Mouse (Mus musculus): ENCODE measurements around the gene Slc34a1. TPM values are rescaled to one million over a fixed set of nuclear protein-coding genes. Genes with fewer than 3 reads are reported as not detected.

Gene Slc34a1
- total and polyA plus RNA-seq, 2 experiments from 2014 or later, result not detected

GRCm38 (mm10) chr13:55465184-55465583, 67.2 kb downstream of the Slc34a1 start:
- no peak for ATAC-seq (ENCODE audit: insufficient read depth, low read depth)
- H3K9ac ChIP-seq (replicated peaks; ENCODE audit: low read depth, low read length), result no peak overlapping the region
- H3K36me3 ChIP-seq (replicated peaks; ENCODE audit: control insufficient read depth, insufficient read depth, low read length), result peaks cover 11% of the 10 kb centered on the region; the same call in 1 of the 2 replicates
- TF ChIP-seq CTCF (IDR thresholded peaks at IDR 0.05; ENCODE audit: low read depth), result no peak
- no peak for TF ChIP-seq EP300 (IDR thresholded peaks at IDR 0.05; ENCODE audit: low read depth)
- H3K4me3 ChIP-seq (ENCODE audit: low read depth, low read length), result no peak overlapping the region
- H3K4me2 ChIP-seq (ENCODE audit: low read depth, low read length), result 0 out of 2 replicates have a peak overlapping the region, but pooled peaks have one; percentile 97
- H3K9me3 ChIP-seq (replicated peaks; ENCODE audit: control insufficient read depth, low read length), result no peaks in the 10 kb centered on the region
- H3K4me1 ChIP-seq (ENCODE audit: control insufficient read depth, insufficient read depth), result peaks cover 13% of the 10 kb centered on the region
- H3K27ac ChIP-seq (ENCODE audit: low read depth), result no peak overlapping the region
- peaks cover 50% of the 10 kb centered on the region for H3K27me3 ChIP-seq (ENCODE audit: control insufficient read depth, insufficient read depth, low read length)
- no peak for DNase-seq (ENCODE audit: low spot score)
- 31% methylated on average over 3 of the region's 3 CpGs for WGBS

Small RNA genes lying within 50 kb of the gene (microRNA-seq; reads per million reads assigned to microRNA genes)
- gene Mir6943, result 0.54 reads per million

Other genes starting within 250 kb of the Slc34a1 start
- gene Fgfr4, start 245.5 kb upstream of the Slc34a1 start, total RNA-seq (2014; rRNA removed; ENCODE audit: low replicate concordance), result not detected in 2 replicates
- 0.08 and 0.11 TPM in 2 replicates for gene Fgfr4, start 245.5 kb upstream of the Slc34a1 start, polyA plus RNA-seq (2015; fragmentation: Nextera tagmentation; extraction: Ambion mirVana)
- gene Nsd1, start 188.4 kb upstream of the Slc34a1 start, total RNA-seq (2014; rRNA removed; ENCODE audit: low replicate concordance), result 49.3 and 75.1 TPM in 2 replicates
- gene Nsd1, start 188.4 kb upstream of the Slc34a1 start, polyA plus RNA-seq (2015; fragmentation: Nextera tagmentation; extraction: Ambion mirVana), result 39.1 and 45.4 TPM in 2 replicates
- gene Prelid1, start 77.7 kb upstream of the Slc34a1 start, total RNA-seq (2014; rRNA removed; ENCODE audit: low replicate concordance), result 161 and 188 TPM in 2 replicates
- 192 and 196 TPM in 2 replicates for gene Prelid1, start 77.7 kb upstream of the Slc34a1 start, polyA plus RNA-seq (2015; fragmentation: Nextera tagmentation; extraction: Ambion mirVana)
- 69.2 and 74.5 TPM in 2 replicates for gene Rab24, start 76.2 kb upstream of the Slc34a1 start, total RNA-seq (2014; rRNA removed; ENCODE audit: low replicate concordance)
- gene Rab24, start 76.2 kb upstream of the Slc34a1 start, polyA plus RNA-seq (2015; fragmentation: Nextera tagmentation; extraction: Ambion mirVana), result 53.0 and 59.9 TPM in 2 replicates
- 24.8 and 33.1 TPM in 2 replicates for gene Mxd3, start 68.4 kb upstream of the Slc34a1 start, total RNA-seq (2014; rRNA removed; ENCODE audit: low replicate concordance)
- 8.6 and 11.4 TPM in 2 replicates for gene Mxd3, start 68.4 kb upstream of the Slc34a1 start, polyA plus RNA-seq (2015; fragmentation: Nextera tagmentation; extraction: Ambion mirVana)
- 89.3 and 100 TPM in 2 replicates for gene Lman2, start 35.4 kb upstream of the Slc34a1 start, total RNA-seq (2014; rRNA removed; ENCODE audit: low replicate concordance)
- 41.3 and 42.4 TPM in 2 replicates for gene Lman2, start 35.4 kb upstream of the Slc34a1 start, polyA plus RNA-seq (2015; fragmentation: Nextera tagmentation; extraction: Ambion mirVana)
- gene Rgs14, start 28.5 kb upstream of the Slc34a1 start, total RNA-seq (2014; rRNA removed; ENCODE audit: low replicate concordance), result 0.46 and 1.1 TPM in 2 replicates
- gene Rgs14, start 28.5 kb upstream of the Slc34a1 start, polyA plus RNA-seq (2015; fragmentation: Nextera tagmentation; extraction: Ambion mirVana), result 0.30 and 0.32 TPM in 2 replicates
- gene Pfn3, start 17.0 kb downstream of the Slc34a1 start, total RNA-seq (2014; rRNA removed; ENCODE audit: low replicate concordance), result not detected in 2 replicates
- not detected in 2 replicates for gene Pfn3, start 17.0 kb downstream of the Slc34a1 start, polyA plus RNA-seq (2015; fragmentation: Nextera tagmentation; extraction: Ambion mirVana)
- 0.12 TPM in 1 of 2 replicates, not detected in the other for gene F12, start 28.6 kb downstream of the Slc34a1 start, total RNA-seq (2014; rRNA removed; ENCODE audit: low replicate concordance)
- not detected in 2 replicates for gene F12, start 28.6 kb downstream of the Slc34a1 start, polyA plus RNA-seq (2015; fragmentation: Nextera tagmentation; extraction: Ambion mirVana)
- 27.2 and 44.4 TPM in 2 replicates for gene Grk6, start 46.9 kb downstream of the Slc34a1 start, total RNA-seq (2014; rRNA removed; ENCODE audit: low replicate concordance)
- 10.7 TPM in 2 replicates for gene Grk6, start 46.9 kb downstream of the Slc34a1 start, polyA plus RNA-seq (2015; fragmentation: Nextera tagmentation; extraction: Ambion mirVana)
- 3.6 and 8.2 TPM in 2 replicates for gene Prr7, start 66.1 kb downstream of the Slc34a1 start, total RNA-seq (2014; rRNA removed; ENCODE audit: low replicate concordance)
- gene Prr7, start 66.1 kb downstream of the Slc34a1 start, polyA plus RNA-seq (2015; fragmentation: Nextera tagmentation; extraction: Ambion mirVana), result 0.08 TPM in 1 of 2 replicates, not detected in the other
- 38.5 and 46.0 TPM in 2 replicates for gene Dbn1, start 89.9 kb downstream of the Slc34a1 start, total RNA-seq (2014; rRNA removed; ENCODE audit: low replicate concordance)
- 30.2 and 30.9 TPM in 2 replicates for gene Dbn1, start 89.9 kb downstream of the Slc34a1 start, polyA plus RNA-seq (2015; fragmentation: Nextera tagmentation; extraction: Ambion mirVana)
- gene Pdlim7, start 115.5 kb downstream of the Slc34a1 start, total RNA-seq (2014; rRNA removed; ENCODE audit: low replicate concordance), result 134 and 186 TPM in 2 replicates
- 190 and 210 TPM in 2 replicates for gene Pdlim7, start 115.5 kb downstream of the Slc34a1 start, polyA plus RNA-seq (2015; fragmentation: Nextera tagmentation; extraction: Ambion mirVana)
- gene Dok3, start 131.1 kb downstream of the Slc34a1 start, total RNA-seq (2014; rRNA removed; ENCODE audit: low replicate concordance), result 2.7 and 2.8 TPM in 2 replicates
- gene Dok3, start 131.1 kb downstream of the Slc34a1 start, polyA plus RNA-seq (2015; fragmentation: Nextera tagmentation; extraction: Ambion mirVana), result 0.95 and 1.4 TPM in 2 replicates
- 25.3 and 30.4 TPM in 2 replicates for gene Ddx41, start 138.5 kb downstream of the Slc34a1 start, total RNA-seq (2014; rRNA removed; ENCODE audit: low replicate concordance)
- gene Ddx41, start 138.5 kb downstream of the Slc34a1 start, polyA plus RNA-seq (2015; fragmentation: Nextera tagmentation; extraction: Ambion mirVana), result 16.3 and 17.3 TPM in 2 replicates
- 17.7 and 19.6 TPM in 2 replicates for gene Fam193b, start 172.9 kb downstream of the Slc34a1 start, total RNA-seq (2014; rRNA removed; ENCODE audit: low replicate concordance)
- gene Fam193b, start 172.9 kb downstream of the Slc34a1 start, polyA plus RNA-seq (2015; fragmentation: Nextera tagmentation; extraction: Ambion mirVana), result 9.5 and 10.3 TPM in 2 replicates
- 22.0 and 50.3 TPM in 2 replicates for gene Tmed9, start 175.5 kb downstream of the Slc34a1 start, total RNA-seq (2014; rRNA removed; ENCODE audit: low replicate concordance)
- 78.6 and 82.0 TPM in 2 replicates for gene Tmed9, start 175.5 kb downstream of the Slc34a1 start, polyA plus RNA-seq (2015; fragmentation: Nextera tagmentation; extraction: Ambion mirVana)
- 24.5 and 37.6 TPM in 2 replicates for gene B4galt7, start 201.7 kb downstream of the Slc34a1 start, total RNA-seq (2014; rRNA removed; ENCODE audit: low replicate concordance)
- gene B4galt7, start 201.7 kb downstream of the Slc34a1 start, polyA plus RNA-seq (2015; fragmentation: Nextera tagmentation; extraction: Ambion mirVana), result 15.7 and 17.3 TPM in 2 replicates
- 17.9 and 18.5 TPM in 2 replicates for gene Caml, start 224.8 kb downstream of the Slc34a1 start, total RNA-seq (2014; rRNA removed; ENCODE audit: low replicate concordance)
- gene Caml, start 224.8 kb downstream of the Slc34a1 start, polyA plus RNA-seq (2015; fragmentation: Nextera tagmentation; extraction: Ambion mirVana), result 30.9 and 31.0 TPM in 2 replicates
- gene Ddx46, start 236.8 kb downstream of the Slc34a1 start, total RNA-seq (2014; rRNA removed; ENCODE audit: low replicate concordance), result 8.9 and 10.6 TPM in 2 replicates
- 13.1 and 14.3 TPM in 2 replicates for gene Ddx46, start 236.8 kb downstream of the Slc34a1 start, polyA plus RNA-seq (2015; fragmentation: Nextera tagmentation; extraction: Ambion mirVana)